Mouse (Mus musculus): ENCODE data around the gene Tcf7l2. TPM values are rescaled to one million over a fixed set of nuclear protein-coding genes. Genes with fewer than 3 reads are reported as not detected.

Gene Tcf7l2
- polyA plus RNA-seq, 1 experiment: 18.8 TPM

- no peak overlapping the region for H3K4me3 ChIP-seq (ENCODE audit: insufficient read depth, low read length)
- no peak overlapping the region for H3K27ac ChIP-seq (ENCODE audit: insufficient read depth, low read depth, low read length)
- H3K4me1 ChIP-seq (ENCODE audit: control insufficient read depth, insufficient read depth, low read length): peaks cover 15% of the 10 kb centered on the region
- TF ChIP-seq POLR2A (IDR thresholded peaks at IDR 0.05; ENCODE audit: borderline replicate concordance, low read depth, low read length) (no peak), CTCF (IDR thresholded peaks at IDR 0.05; ENCODE audit: low read depth, low read length) (no peak)
These were observed 21.1 kb upstream of the Tcf7l2 start for GRCm38 (mm10) chr19:55720409-55721092.

- H3K4me1 ChIP-seq (ENCODE audit: control insufficient read depth, insufficient read depth, low read length): peaks cover 15% of the 10 kb centered on the region
- H3K4me3 ChIP-seq (ENCODE audit: insufficient read depth, low read length): no peak overlapping the region
- TF ChIP-seq POLR2A (IDR thresholded peaks at IDR 0.05; ENCODE audit: borderline replicate concordance, low read depth, low read length): no peak
- H3K27ac ChIP-seq (ENCODE audit: insufficient read depth, low read depth, low read length): no peak overlapping the region
These were observed 19.2 kb upstream of the Tcf7l2 start for GRCm38 (mm10) chr19:55722376-55722775.

DNA sequence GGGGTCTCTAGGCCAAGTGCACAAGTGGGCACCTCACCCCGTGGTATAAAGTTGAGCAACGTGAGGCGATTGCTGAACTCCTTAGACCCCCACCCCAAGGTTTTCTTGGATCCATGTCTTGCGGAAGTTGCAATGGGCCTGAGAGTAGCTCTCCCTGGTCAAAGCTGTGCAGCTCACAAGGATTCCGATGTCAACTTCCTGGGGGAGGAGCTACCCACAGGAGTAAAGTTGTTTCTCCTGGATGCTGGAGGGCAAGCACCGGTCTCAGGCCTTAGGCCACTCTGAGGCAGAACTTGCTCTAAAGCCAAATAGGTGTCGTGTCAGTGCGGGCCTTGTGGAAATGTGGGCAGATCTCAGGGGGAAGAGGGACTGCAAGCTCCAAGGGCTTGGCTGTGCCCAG lies 12.2 kb upstream of the Tcf7l2 start:
- TF ChIP-seq CTCF (IDR thresholded peaks at IDR 0.05; ENCODE audit: low read depth, low read length) (no peak), POLR2A (IDR thresholded peaks at IDR 0.05; ENCODE audit: borderline replicate concordance, low read depth, low read length) (no peak)
- H3K4me1 ChIP-seq (ENCODE audit: control insufficient read depth, insufficient read depth, low read length): no peaks in the 10 kb centered on the region
- no peak overlapping the region for H3K27ac ChIP-seq (ENCODE audit: insufficient read depth, low read depth, low read length)
- H3K4me3 ChIP-seq (ENCODE audit: insufficient read depth, low read length): no peak overlapping the region

GRCm38 (mm10) chr19:55732499-55732898 lies 9.1 kb upstream of the Tcf7l2 start:
- Histone ChIP-seq H3K4me1 (ENCODE audit: control insufficient read depth, insufficient read depth, low read length) (no peaks in the 10 kb centered on the region), H3K27ac (ENCODE audit: insufficient read depth, low read depth, low read length) (no peak overlapping the region), H3K4me3 (ENCODE audit: insufficient read depth, low read length) (no peak overlapping the region)
- TF ChIP-seq POLR2A (IDR thresholded peaks at IDR 0.05; ENCODE audit: borderline replicate concordance, low read depth, low read length) (no peak), CTCF (IDR thresholded peaks at IDR 0.05; ENCODE audit: low read depth, low read length) (no peak)

DNA sequence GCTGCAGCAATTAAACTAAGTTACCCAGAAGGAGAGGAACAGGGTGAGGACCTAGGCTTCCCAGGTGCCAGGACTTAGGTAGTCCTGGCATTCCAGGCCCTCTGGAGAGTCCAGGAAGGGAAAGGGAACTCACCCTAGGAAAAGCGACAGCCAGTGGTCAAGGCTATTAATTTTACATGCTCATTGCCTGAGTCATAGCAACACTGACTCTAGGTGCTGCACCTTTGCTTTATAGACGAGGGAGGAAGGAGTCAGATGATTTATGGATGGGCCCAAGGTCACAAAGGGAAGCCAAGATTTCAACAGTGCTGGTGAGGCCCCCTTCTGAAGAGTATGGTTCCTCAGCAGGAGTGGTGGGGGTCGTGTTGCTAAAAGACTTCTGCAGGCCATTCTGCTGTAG lies 8.6 kb upstream of the Tcf7l2 start:
- Histone ChIP-seq H3K27ac (ENCODE audit: insufficient read depth, low read depth, low read length) (no peak overlapping the region), H3K4me1 (ENCODE audit: control insufficient read depth, insufficient read depth, low read length) (no peaks in the 10 kb centered on the region), H3K4me3 (ENCODE audit: insufficient read depth, low read length) (no peak overlapping the region)
- TF ChIP-seq CTCF (IDR thresholded peaks at IDR 0.05; ENCODE audit: low read depth, low read length) (no peak), POLR2A (IDR thresholded peaks at IDR 0.05; ENCODE audit: borderline replicate concordance, low read depth, low read length) (no peak)

DNA sequence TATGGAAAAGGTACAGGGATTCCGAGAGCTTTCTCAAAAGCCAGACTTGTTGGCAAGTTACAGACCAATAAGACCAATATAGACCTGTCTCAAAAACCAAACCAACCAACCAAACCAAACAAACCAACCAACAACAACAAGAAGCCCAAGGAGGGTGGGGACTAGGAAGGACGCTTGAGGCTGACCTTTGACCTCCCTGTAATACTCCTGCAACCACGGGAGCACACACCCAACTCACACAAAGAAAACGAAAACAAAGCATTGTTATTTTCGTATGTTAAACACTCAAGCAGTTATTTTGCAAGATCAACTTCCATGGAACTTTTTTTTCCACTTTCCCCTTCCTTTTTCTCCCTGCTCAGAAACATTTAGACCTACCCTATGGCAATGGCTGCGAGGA lies 5.6 kb upstream of the Tcf7l2 start:
- Histone ChIP-seq H3K4me3 (ENCODE audit: insufficient read depth, low read length) (no peak overlapping the region), H3K27ac (ENCODE audit: insufficient read depth, low read depth, low read length) (no peak overlapping the region), H3K4me1 (ENCODE audit: control insufficient read depth, insufficient read depth, low read length) (peaks cover 5% of the 10 kb centered on the region)
- TF ChIP-seq CTCF (IDR thresholded peaks at IDR 0.05; ENCODE audit: low read depth, low read length) (no peak), POLR2A (IDR thresholded peaks at IDR 0.05; ENCODE audit: borderline replicate concordance, low read depth, low read length) (no peak)

DNA sequence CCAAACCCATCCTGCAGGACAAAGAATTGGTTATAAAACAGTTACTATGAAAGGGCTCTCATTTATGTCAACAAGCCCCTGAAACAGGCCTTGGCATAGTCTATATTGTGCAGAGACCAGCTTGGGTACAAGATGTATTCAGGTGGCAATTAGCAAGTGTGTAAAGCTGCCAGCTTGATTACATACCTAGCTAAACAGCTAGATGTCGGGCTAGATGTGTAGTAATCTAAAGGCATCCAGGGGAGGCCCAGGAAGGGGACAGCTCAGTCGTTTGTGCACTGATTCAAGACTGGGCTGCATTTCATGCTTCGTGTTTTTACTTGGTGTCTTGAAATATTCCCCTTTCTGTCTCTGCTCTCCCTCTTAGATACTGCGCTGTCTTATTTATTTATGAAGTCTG lies 1.9 kb upstream of the Tcf7l2 start:
- H3K4me1 ChIP-seq (ENCODE audit: control insufficient read depth, insufficient read depth, low read length): peaks cover 5% of the 10 kb centered on the region
- no peak overlapping the region for H3K4me3 ChIP-seq (ENCODE audit: insufficient read depth, low read length)
- no peak overlapping the region for H3K27ac ChIP-seq (ENCODE audit: insufficient read depth, low read depth, low read length)
- TF ChIP-seq CTCF (IDR thresholded peaks at IDR 0.05; ENCODE audit: low read depth, low read length) (no peak), POLR2A (IDR thresholded peaks at IDR 0.05; ENCODE audit: borderline replicate concordance, low read depth, low read length) (no peak)

DNA sequence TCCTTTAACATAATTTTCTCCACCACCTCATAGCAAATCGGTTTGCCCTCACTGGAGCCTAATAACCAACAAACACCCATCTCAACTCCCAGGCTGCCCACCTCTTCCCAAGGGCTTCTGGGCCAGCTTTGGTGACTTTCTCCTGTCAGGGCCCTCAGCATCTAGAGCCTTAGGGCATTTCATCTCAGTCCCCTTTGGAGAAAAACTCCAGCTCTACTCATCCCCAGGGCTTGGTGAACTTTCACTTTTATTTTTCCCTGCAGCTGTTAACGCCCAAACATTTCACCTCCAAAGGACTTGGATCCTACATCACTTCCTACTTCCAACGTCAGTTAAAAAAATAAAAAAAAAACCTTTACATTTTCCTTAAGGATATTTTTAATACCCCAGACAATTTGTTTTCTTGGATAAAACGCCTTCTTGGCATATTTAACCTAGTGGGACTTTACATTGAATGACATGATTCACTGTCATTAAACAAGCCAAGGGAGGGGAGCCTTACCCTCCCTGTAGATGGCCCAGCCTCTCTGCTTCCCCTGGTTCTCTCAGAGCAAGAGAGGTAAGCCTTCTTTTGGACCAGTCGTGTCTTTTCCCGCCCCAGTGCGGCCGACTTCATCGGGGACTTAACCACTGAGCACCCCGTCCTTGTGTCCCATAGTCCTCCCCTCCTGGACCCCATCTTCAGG lies 724 bp upstream of the Tcf7l2 start:
- TF ChIP-seq CTCF (IDR thresholded peaks at IDR 0.05; ENCODE audit: low read depth, low read length): no peak
- no peak for TF ChIP-seq POLR2A (IDR thresholded peaks at IDR 0.05; ENCODE audit: borderline replicate concordance, low read depth, low read length)
- H3K4me1 ChIP-seq (ENCODE audit: control insufficient read depth, insufficient read depth, low read length): peaks cover 6% of the 10 kb centered on the region
- peak overlapping the region; percentile 14 for H3K27ac ChIP-seq (ENCODE audit: insufficient read depth, low read depth, low read length)
- peak overlapping the region; percentile 58 for H3K4me3 ChIP-seq (ENCODE audit: insufficient read depth, low read length)

- Histone ChIP-seq H3K27ac (ENCODE audit: insufficient read depth, low read depth, low read length) (peak overlapping the region; percentile 76), H3K4me3 (ENCODE audit: insufficient read depth, low read length) (peak overlapping the region; percentile 75), H3K4me1 (ENCODE audit: control insufficient read depth, insufficient read depth, low read length) (peaks cover 9% of the 10 kb centered on the region)
- TF ChIP-seq CTCF (IDR thresholded peaks at IDR 0.05; ENCODE audit: low read depth, low read length) (no peak), POLR2A (IDR thresholded peaks at IDR 0.05; ENCODE audit: borderline replicate concordance, low read depth, low read length) (no peak)
These were observed 873 bp downstream of the Tcf7l2 start for GRCm38 (mm10) chr19:55742386-55743000.

GRCm38 (mm10) chr19:55743001-55743556 lies 1.5 kb downstream of the Tcf7l2 start:
- Histone ChIP-seq H3K27ac (ENCODE audit: insufficient read depth, low read depth, low read length) (peak overlapping the region; percentile 80), H3K4me1 (ENCODE audit: control insufficient read depth, insufficient read depth, low read length) (peaks cover 9% of the 10 kb centered on the region), H3K4me3 (ENCODE audit: insufficient read depth, low read length) (peak overlapping the region; percentile 75)
- TF ChIP-seq POLR2A (IDR thresholded peaks at IDR 0.05; ENCODE audit: borderline replicate concordance, low read depth, low read length) (no peak), CTCF (IDR thresholded peaks at IDR 0.05; ENCODE audit: low read depth, low read length) (no peak)
